Mouse (Mus musculus) liver, embryonic 15.5 days (tissue): ENCODE results near the gene Zmiz1. TPM values are rescaled to one million over a fixed set of nuclear protein-coding genes. Genes with fewer than 3 reads are reported as not detected.

ENCODE experiments used
- ATAC-seq: fragments of 200-750 bp; cut with Nextera tagmentation; 2 replicates; pipeline ENCODE4 v1.8.0; 2017; ENCODE audit warnings: moderate number of reproducible peaks, mild to moderate bottlenecking, moderate library complexity; ENCODE audit not compliant: insufficient read depth
- H3K27ac ChIP-seq: fragments of 300-500 bp; sonication (generic); replicated peaks from 2 replicates; pipeline ENCODE4 v1.5.1; 2015; ENCODE audit warnings: mild to moderate bottlenecking, inconsistent platforms
- H3K27me3 ChIP-seq: fragments of 300-500 bp; sonication (generic); 2 replicates; pipeline ENCODE4 v1.6.1; 2015; ENCODE audit warnings: mild to moderate bottlenecking, inconsistent platforms
- H3K36me3 ChIP-seq: fragments of 300-500 bp; sonication (generic); replicated peaks from 2 replicates; pipeline ENCODE4 v1.6.1; 2015; ENCODE audit warnings: moderate library complexity, mild to moderate bottlenecking, inconsistent platforms
- H3K4me1 ChIP-seq: fragments of 300-500 bp; sonication (generic); replicated peaks from 2 replicates; pipeline ENCODE4 v1.6.1; 2015; ENCODE audit warnings: inconsistent platforms
- H3K4me2 ChIP-seq: fragments of 300-500 bp; sonication (generic); 2 replicates; pipeline ENCODE4 v1.6.1; 2015; ENCODE audit warnings: moderate library complexity, mild to moderate bottlenecking, inconsistent platforms
- H3K4me3 ChIP-seq: fragments of 300-500 bp; sonication (generic); replicated peaks from 2 replicates; pipeline ENCODE4 v1.5.1; 2015; ENCODE audit warnings: mild to moderate bottlenecking, inconsistent platforms
- H3K9ac ChIP-seq: fragments of 300-500 bp; sonication (generic); 2 replicates; pipeline ENCODE4 v1.6.1; 2015; ENCODE audit warnings: moderate library complexity, mild to moderate bottlenecking, inconsistent platforms
- H3K9me3 ChIP-seq: fragments of 300-500 bp; sonication (generic); replicated peaks from 2 replicates; pipeline ENCODE4 v1.6.1; 2016; ENCODE audit warnings: inconsistent platforms
- WGBS: fragments of 180-500 bp; shearing (Covaris S2); methylation state at CpG from one replicate; pipeline ENCODE4 v1.1.7; 2015; ENCODE audit warnings: mixed read lengths; ENCODE audit not compliant: insufficient replicate concordance; 5-methylcytosine and 5-hydroxymethylcytosine counted together
- polyA plus RNA-seq: library from polyadenylated mRNA; unstranded; fragments of >200 nt; fragmentation: Nextera tagmentation; extraction: Ambion mirVana; gene quantifications from 2 replicates; pipeline ENCODE4 v1.2.1, GENCODE M21; 2015

Gene Zmiz1
- polyA plus RNA-seq, 1 experiment from 2014 or later: 4.3 TPM

DNA sequence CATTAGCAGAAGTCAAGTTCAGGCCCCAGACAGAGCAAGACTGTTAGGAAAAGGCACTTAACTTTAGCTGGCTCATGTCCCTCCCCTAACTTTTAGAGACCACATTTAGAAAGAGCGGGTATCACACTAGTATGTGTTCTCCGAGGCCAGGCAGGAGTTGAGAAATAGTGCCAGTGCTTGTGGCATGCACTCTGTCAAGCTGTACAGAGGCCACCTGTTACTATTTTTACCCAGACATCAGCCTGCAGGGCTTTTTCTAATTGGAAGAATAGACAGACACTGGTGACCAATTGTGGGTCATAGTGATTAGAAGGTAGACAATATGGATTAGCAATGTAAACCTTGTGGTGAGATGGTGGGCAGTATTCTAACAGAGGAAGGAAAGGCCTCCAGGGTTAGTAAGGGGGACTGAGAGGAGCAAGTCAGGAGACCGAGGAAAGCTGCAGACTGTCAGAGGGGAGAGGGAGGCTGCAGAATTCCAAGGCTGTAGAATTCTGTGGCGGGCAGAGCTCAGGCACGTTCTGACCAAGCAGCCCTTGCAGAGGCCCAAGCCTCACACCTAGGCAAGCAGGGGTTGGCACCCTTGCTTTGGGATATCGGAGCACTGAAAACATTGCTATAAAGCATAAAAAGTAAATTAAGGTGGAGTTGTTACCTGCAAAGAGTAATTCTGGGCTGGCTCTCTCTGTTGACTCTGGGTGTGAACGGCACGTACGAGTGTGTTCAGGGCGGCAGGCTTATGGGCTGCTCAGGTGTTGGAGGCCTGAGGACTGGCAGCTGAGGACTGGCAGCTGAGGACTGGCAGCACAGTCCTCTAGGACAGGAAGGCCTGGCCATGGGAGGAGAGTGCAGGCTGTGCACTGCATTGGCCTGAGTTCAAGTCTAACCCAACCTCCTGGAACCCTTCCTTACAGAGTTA lies 228.3 kb downstream of the Zmiz1 start:
- no peak overlapping the region for H3K9ac ChIP-seq
- no peaks in the 10 kb centered on the region for H3K36me3 ChIP-seq
- H3K4me1 ChIP-seq: peaks cover 16% of the 10 kb centered on the region
- WGBS: 68% methylated on average over 10 of the region's 10 CpGs
- H3K27ac ChIP-seq: no peak overlapping the region
- no peak overlapping the region for H3K4me3 ChIP-seq
- no peaks in the 10 kb centered on the region for H3K27me3 ChIP-seq
- 0 out of 2 replicates have a peak, but pooled peaks have one; percentile 38 for ATAC-seq
- H3K9me3 ChIP-seq: no peaks in the 10 kb centered on the region
- H3K4me2 ChIP-seq: no peak overlapping the region

DNA sequence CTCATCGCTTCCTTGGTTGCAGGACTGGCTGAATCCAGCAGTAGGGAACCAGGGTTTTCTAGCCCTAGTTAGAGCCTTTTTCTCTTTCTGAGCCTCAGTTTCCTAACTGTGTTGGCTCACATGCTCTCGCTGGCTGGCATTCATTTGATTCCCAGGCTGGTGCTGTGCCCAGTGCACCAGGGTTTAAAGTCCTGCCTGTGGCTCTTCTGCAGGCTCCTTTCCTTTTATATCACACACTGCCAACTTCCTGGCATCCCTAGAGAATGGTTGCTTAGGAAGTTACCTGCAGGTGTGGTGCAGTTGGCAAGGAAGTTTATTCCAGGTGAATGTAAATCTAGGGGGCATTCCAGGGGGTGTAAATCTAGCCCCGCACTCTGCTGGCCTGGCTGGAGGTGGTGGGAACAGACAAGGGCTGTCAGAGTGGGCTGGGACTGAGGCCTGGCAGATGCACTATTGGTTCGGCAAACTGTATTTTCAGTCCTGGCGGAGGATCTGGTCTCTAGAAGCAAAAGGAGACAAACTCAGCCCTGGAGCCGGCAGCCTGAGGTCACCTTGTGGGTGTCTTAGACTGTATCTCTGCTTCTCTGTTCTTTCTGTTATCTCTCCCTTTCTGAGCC lies 234.4 kb downstream of the Zmiz1 start:
- Histone ChIP-seq H3K9ac (no peak overlapping the region), H3K27me3 (no peaks in the 10 kb centered on the region), H3K9me3 (no peaks in the 10 kb centered on the region), H3K4me2 (peak overlapping the region; percentile 98), H3K4me3 (peak overlapping the region; percentile 83), H3K4me1 (peaks cover 30% of the 10 kb centered on the region), H3K27ac (no peak overlapping the region), H3K36me3 (peaks cover 9% of the 10 kb centered on the region)
- ATAC-seq: 0 out of 2 replicates have a peak, but pooled peaks have one; percentile 1
- WGBS: 49% methylated on average over 6 of the region's 6 CpGs

GRCm38 (mm10) chr14:25693888-25694568 lies 235.0 kb downstream of the Zmiz1 start, which contains the start of gene Ppif:
Gene Ppif, plus strand, starts transcription at chr14:25694154.
- Histone ChIP-seq H3K9me3 (no peaks in the 10 kb centered on the region), H3K27me3 (no peaks in the 10 kb centered on the region), H3K4me3 (peak within 1 kb of the TSS; percentile 83), H3K4me2 (peak within 1 kb of the TSS; percentile 98), H3K36me3 (peaks cover 15% of the 10 kb centered on the region), H3K9ac (peak within 1 kb of the TSS; percentile 74), H3K4me1 (peaks cover 30% of the 10 kb centered on the region), H3K27ac (0 out of 2 replicates have a peak within 1 kb of the TSS, but pooled peaks have one; percentile 51)
- WGBS: under 1% methylated on average over 70 of the region's 70 CpGs
- peak; percentile 88 for ATAC-seq

GRCm38 (mm10) chr14:25694569-25694897 lies 235.5 kb downstream of the Zmiz1 start:
- peak; percentile 42 for ATAC-seq
- 0% methylated on average over 10 of the region's 10 CpGs for WGBS
- H3K9ac ChIP-seq: peak overlapping the region; percentile 74
- H3K4me2 ChIP-seq: peak overlapping the region; percentile 98
- H3K9me3 ChIP-seq: no peaks in the 10 kb centered on the region
- no peaks in the 10 kb centered on the region for H3K27me3 ChIP-seq
- 0 out of 2 replicates have a peak overlapping the region, but pooled peaks have one; percentile 51 for H3K27ac ChIP-seq
- H3K4me1 ChIP-seq: peaks cover 30% of the 10 kb centered on the region
- H3K36me3 ChIP-seq: peaks cover 20% of the 10 kb centered on the region
- peak overlapping the region; percentile 83 for H3K4me3 ChIP-seq

GRCm38 (mm10) chr14:25695059-25695458 lies 236.1 kb downstream of the Zmiz1 start:
- Histone ChIP-seq H3K4me3 (peak overlapping the region; percentile 83), H3K4me2 (peak overlapping the region; percentile 98), H3K27me3 (no peaks in the 10 kb centered on the region), H3K9ac (peak overlapping the region; percentile 74; the same call in 1 of the 2 replicates), H3K4me1 (peaks cover 30% of the 10 kb centered on the region), H3K36me3 (peaks cover 26% of the 10 kb centered on the region), H3K9me3 (no peaks in the 10 kb centered on the region), H3K27ac (0 out of 2 replicates have a peak overlapping the region, but pooled peaks have one; percentile 38)
- 4% methylated on average over 6 of the region's 6 CpGs for WGBS
- ATAC-seq: no peak

DNA sequence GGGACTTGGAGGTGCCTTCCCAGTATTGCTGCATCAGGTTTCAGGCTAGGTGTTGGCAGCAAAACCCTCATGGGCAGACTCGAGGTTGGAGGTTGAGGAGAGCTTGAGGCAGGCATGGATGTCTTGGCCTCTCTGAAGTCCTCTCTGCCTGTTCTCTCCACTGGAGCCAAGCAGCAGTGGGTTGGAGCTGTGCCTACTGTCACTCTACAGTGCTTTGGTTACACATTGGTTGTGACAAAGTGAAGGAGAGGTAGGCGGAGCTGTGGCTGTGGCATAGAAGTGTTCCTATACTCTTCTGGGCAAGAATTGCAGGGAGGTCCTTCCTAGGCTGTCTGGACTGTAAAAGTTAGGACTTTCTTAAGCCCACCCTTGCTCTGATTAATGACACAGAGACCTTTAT lies 237.4 kb downstream of the Zmiz1 start:
- Histone ChIP-seq H3K9me3 (no peaks in the 10 kb centered on the region), H3K4me2 (no peak overlapping the region), H3K27ac (no peak overlapping the region), H3K4me3 (no peak overlapping the region), H3K36me3 (peaks cover 27% of the 10 kb centered on the region), H3K9ac (no peak overlapping the region), H3K4me1 (peaks cover 30% of the 10 kb centered on the region), H3K27me3 (no peaks in the 10 kb centered on the region)
- ATAC-seq: no peak
- 56% methylated on average over 2 of the region's 2 CpGs for WGBS

- H3K27me3 ChIP-seq: no peaks in the 10 kb centered on the region
- peaks cover 27% of the 10 kb centered on the region for H3K36me3 ChIP-seq
- no peak overlapping the region for H3K9ac ChIP-seq
- no peak for ATAC-seq
- no peaks in the 10 kb centered on the region for H3K9me3 ChIP-seq
- no peaks in the 10 kb centered on the region for H3K4me1 ChIP-seq
- no peak overlapping the region for H3K4me3 ChIP-seq
- H3K4me2 ChIP-seq: no peak overlapping the region
- no peak overlapping the region for H3K27ac ChIP-seq
Measured at GRCm38 (mm10) chr14:25701986-25702385, 243.0 kb downstream of the Zmiz1 start.

GRCm38 (mm10) chr14:25707691-25708181 lies 248.8 kb downstream of the Zmiz1 start:
- Histone ChIP-seq H3K27ac (no peak overlapping the region), H3K4me3 (no peak overlapping the region), H3K36me3 (no peaks in the 10 kb centered on the region), H3K4me2 (no peak overlapping the region), H3K27me3 (no peaks in the 10 kb centered on the region), H3K9me3 (no peaks in the 10 kb centered on the region), H3K4me1 (peaks cover 45% of the 10 kb centered on the region), H3K9ac (no peak overlapping the region)
- 20% methylated on average over 5 of the region's 5 CpGs for WGBS
- no peak for ATAC-seq

DNA sequence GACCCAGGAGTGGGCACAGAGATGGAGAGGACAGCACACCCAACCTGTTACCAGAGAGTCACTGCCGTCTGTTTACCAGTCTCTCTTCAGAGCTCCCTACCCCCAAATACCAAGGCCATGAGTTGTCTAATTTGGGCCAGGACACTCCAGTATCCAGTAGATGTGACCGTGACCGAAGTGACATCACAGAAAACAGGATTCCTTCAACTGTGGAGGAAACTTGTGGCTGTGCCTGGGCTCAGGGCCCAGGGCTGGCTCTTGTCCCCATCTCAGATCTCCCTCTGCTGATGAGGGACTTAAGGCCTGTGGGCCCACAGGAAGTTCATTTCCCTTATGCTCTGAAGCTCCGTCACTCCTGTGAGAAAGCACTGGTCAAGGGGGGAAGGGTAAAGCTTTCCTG lies 249.5 kb downstream of the Zmiz1 start:
- Histone ChIP-seq H3K4me3 (no peak overlapping the region), H3K4me1 (peaks cover 45% of the 10 kb centered on the region), H3K27me3 (no peaks in the 10 kb centered on the region), H3K36me3 (no peaks in the 10 kb centered on the region), H3K27ac (no peak overlapping the region), H3K4me2 (no peak overlapping the region), H3K9ac (no peak overlapping the region), H3K9me3 (no peaks in the 10 kb centered on the region)
- WGBS: 46% methylated on average over 4 of the region's 4 CpGs
- no peak for ATAC-seq

GRCm38 (mm10) chr14:25708917-25709316 lies 249.9 kb downstream of the Zmiz1 start:
- Histone ChIP-seq H3K9ac (no peak overlapping the region), H3K27ac (peak overlapping the region; percentile 45), H3K27me3 (no peaks in the 10 kb centered on the region), H3K36me3 (no peaks in the 10 kb centered on the region; the same call in 1 of the 2 replicates), H3K4me1 (peaks cover 45% of the 10 kb centered on the region), H3K4me3 (no peak overlapping the region), H3K9me3 (no peaks in the 10 kb centered on the region), H3K4me2 (no peak overlapping the region)
- 60% methylated on average over 2 of the region's 2 CpGs for WGBS
- ATAC-seq: no peak
